Mouse (Mus musculus) c-Kit-positive CD71-negative TER-119-negative erythroid progenitor cells, embryonic 14.5 days (primary cell): ENCODE results near the gene Cox10.

Source experiments
- DNase-seq: peaks from one replicate; pipeline ENCODE4 v3.0.0-alpha.2; 2013; ENCODE audit warnings: low read depth

Gene Cox10

GRCm38 (mm10) chr11:64045041-64045440 lies 34.2 kb downstream of the Cox10 start:
- no peak for DNase-seq

- no peak for DNase-seq
These were observed 35.2 kb downstream of the Cox10 start for GRCm38 (mm10) chr11:64044024-64044423.

- DNase-seq: no peak
These were observed 38.0 kb downstream of the Cox10 start for GRCm38 (mm10) chr11:64041281-64041680.

- DNase-seq: no peak
These were observed 39.7 kb downstream of the Cox10 start for GRCm38 (mm10) chr11:64039600-64039999.

GRCm38 (mm10) chr11:64037471-64038125 lies 41.7 kb downstream of the Cox10 start:
- DNase-seq: peak; percentile 20

GRCm38 (mm10) chr11:64036306-64036705 lies 43.0 kb downstream of the Cox10 start:
- DNase-seq: no peak

- DNase-seq: no peak
These were observed 43.6 kb downstream of the Cox10 start for GRCm38 (mm10) chr11:64035709-64036108.

- DNase-seq: no peak
These were observed 44.6 kb downstream of the Cox10 start for GRCm38 (mm10) chr11:64034686-64035085.

GRCm38 (mm10) chr11:64027423-64027822 lies 51.8 kb downstream of the Cox10 start:
- DNase-seq: no peak

GRCm38 (mm10) chr11:64025843-64026242 lies 53.4 kb downstream of the Cox10 start:
- DNase-seq: no peak

- DNase-seq: no peak
These were observed 54.7 kb downstream of the Cox10 start for GRCm38 (mm10) chr11:64024575-64024974.

- no peak for DNase-seq
These were observed 55.8 kb downstream of the Cox10 start for GRCm38 (mm10) chr11:64023380-64023981.

GRCm38 (mm10) chr11:64022403-64023047 lies 56.7 kb downstream of the Cox10 start:
- no peak for DNase-seq

GRCm38 (mm10) chr11:64019235-64019634 lies 60.0 kb downstream of the Cox10 start:
- DNase-seq: no peak

GRCm38 (mm10) chr11:64018165-64018564 lies 61.1 kb downstream of the Cox10 start:
- DNase-seq: no peak

GRCm38 (mm10) chr11:64015309-64015708 lies 64.0 kb downstream of the Cox10 start:
- no peak for DNase-seq

- DNase-seq: peak; percentile 30
These were observed 68.4 kb downstream of the Cox10 start for GRCm38 (mm10) chr11:64010724-64011496.

- DNase-seq: no peak
These were observed 75.1 kb downstream of the Cox10 start for GRCm38 (mm10) chr11:64004152-64004551.

- no peak for DNase-seq
These were observed 75.8 kb downstream of the Cox10 start for GRCm38 (mm10) chr11:64003484-64003883.

GRCm38 (mm10) chr11:64002629-64003028 lies 76.6 kb downstream of the Cox10 start:
- DNase-seq: no peak

- DNase-seq: no peak
These were observed 78.2 kb downstream of the Cox10 start for GRCm38 (mm10) chr11:64001111-64001510.

GRCm38 (mm10) chr11:64000200-64000794 lies 79.0 kb downstream of the Cox10 start:
- DNase-seq: no peak
